Mouse (Mus musculus): Measurements from ENCODE around the gene A4gnt. TPM values are rescaled to one million over a fixed set of nuclear protein-coding genes. Genes with fewer than 3 reads are reported as not detected.

The A4gnt gene
- polyA plus RNA-seq, 1 experiment: not detected

- Histone ChIP-seq H3K36me3 (ENCODE audit: control insufficient read depth, insufficient read depth) (no peaks in the 10 kb centered on the region), H3K4me2 (ENCODE audit: low read depth) (no peak overlapping the region), H3K27me3 (ENCODE audit: control insufficient read depth, insufficient read depth, insufficient read length) (peaks cover 4% of the 10 kb centered on the region), H3K4me3 (no peak overlapping the region), H3K79me2 (ENCODE audit: control insufficient read depth, insufficient read depth) (no peaks in the 10 kb centered on the region), H3ac (ENCODE audit: control insufficient read depth, insufficient read length) (no peak overlapping the region)
- TF ChIP-seq POLR2A (IDR thresholded peaks at IDR 0.05; ENCODE audit: insufficient read length, low read depth) (no peak), REST (IDR thresholded peaks at IDR 0.05; ENCODE audit: insufficient read depth, insufficient read length) (no peak), POLR2AphosphoS2 (IDR thresholded peaks at IDR 0.05; ENCODE audit: insufficient read length, low read depth) (no peak), SRF (IDR thresholded peaks at IDR 0.05; ENCODE audit: control insufficient read depth, insufficient read length, low read depth) (no peak), MYOG (IDR thresholded peaks at IDR 0.05; ENCODE audit: control insufficient read depth in 1 of 3, insufficient read depth in 1 of 3, insufficient read length in 2 of 3, low read depth in 2 of 3) (no peak), E2F4 (IDR thresholded peaks at IDR 0.05; ENCODE audit: insufficient read depth) (no peak), TCF3 (IDR thresholded peaks at IDR 0.05; ENCODE audit: insufficient read length, low read depth) (no peak), MAX (IDR thresholded peaks at IDR 0.05; ENCODE audit: low read depth) (no peak), MYOD1 (IDR thresholded peaks at IDR 0.05; ENCODE audit: control insufficient read depth in 1 of 3, insufficient read length in 2 of 3, low read depth in 2 of 3) (no peak), USF1 (IDR thresholded peaks at IDR 0.05; ENCODE audit: low read depth) (no peak), CEBPB (IDR thresholded peaks at IDR 0.05; ENCODE audit: insufficient read depth, poor library complexity, severe bottlenecking) (no peak), TCF12 (IDR thresholded peaks at IDR 0.05; ENCODE audit: insufficient read depth, poor library complexity, severe bottlenecking) (no peak)
Measured at GRCm38 (mm10) chr9:99603566-99603965, 8.7 kb upstream of the A4gnt start.

- Histone ChIP-seq H3K4me2 (ENCODE audit: low read depth) (no peak overlapping the region), H3ac (ENCODE audit: control insufficient read depth, insufficient read length) (no peak overlapping the region), H3K36me3 (ENCODE audit: control insufficient read depth, insufficient read depth) (no peaks in the 10 kb centered on the region), H3K4me3 (no peak overlapping the region), H3K79me2 (ENCODE audit: control insufficient read depth, insufficient read depth) (no peaks in the 10 kb centered on the region), H3K27me3 (ENCODE audit: control insufficient read depth, insufficient read depth, insufficient read length) (no peaks in the 10 kb centered on the region)
- TF ChIP-seq POLR2AphosphoS2 (IDR thresholded peaks at IDR 0.05; ENCODE audit: insufficient read length, low read depth): no peak
- no peak for TF ChIP-seq MAX (IDR thresholded peaks at IDR 0.05; ENCODE audit: low read depth)
- TF ChIP-seq MYOG (IDR thresholded peaks at IDR 0.05; ENCODE audit: control insufficient read depth in 1 of 3, insufficient read depth in 1 of 3, insufficient read length in 2 of 3, low read depth in 2 of 3): no peak
- no peak for TF ChIP-seq TCF12 (IDR thresholded peaks at IDR 0.05; ENCODE audit: insufficient read depth, poor library complexity, severe bottlenecking)
- no peak for TF ChIP-seq TCF3 (IDR thresholded peaks at IDR 0.05; ENCODE audit: insufficient read length, low read depth)
- no peak for TF ChIP-seq POLR2A (IDR thresholded peaks at IDR 0.05; ENCODE audit: insufficient read length, low read depth)
- no peak for TF ChIP-seq SRF (IDR thresholded peaks at IDR 0.05; ENCODE audit: control insufficient read depth, insufficient read length, low read depth)
- TF ChIP-seq USF1 (IDR thresholded peaks at IDR 0.05; ENCODE audit: low read depth): no peak
- TF ChIP-seq MYOD1 (IDR thresholded peaks at IDR 0.05; ENCODE audit: control insufficient read depth in 1 of 3, insufficient read length in 2 of 3, low read depth in 2 of 3): no peak
- no peak for TF ChIP-seq REST (IDR thresholded peaks at IDR 0.05; ENCODE audit: insufficient read depth, insufficient read length)
- TF ChIP-seq E2F4 (IDR thresholded peaks at IDR 0.05; ENCODE audit: insufficient read depth): no peak
- no peak for TF ChIP-seq CEBPB (IDR thresholded peaks at IDR 0.05; ENCODE audit: insufficient read depth, poor library complexity, severe bottlenecking)
Measured at GRCm38 (mm10) chr9:99619688-99620087, 7.4 kb downstream of the A4gnt start.

- no peak overlapping the region for H3K4me3 ChIP-seq
- no peak overlapping the region for H3ac ChIP-seq (ENCODE audit: control insufficient read depth, insufficient read length)
- no peaks in the 10 kb centered on the region for H3K36me3 ChIP-seq (ENCODE audit: control insufficient read depth, insufficient read depth)
- no peak overlapping the region for H3K4me2 ChIP-seq (ENCODE audit: low read depth)
- no peaks in the 10 kb centered on the region for H3K79me2 ChIP-seq (ENCODE audit: control insufficient read depth, insufficient read depth)
- TF ChIP-seq SRF (IDR thresholded peaks at IDR 0.05; ENCODE audit: control insufficient read depth, insufficient read length, low read depth) (no peak), MYOD1 (IDR thresholded peaks at IDR 0.05; ENCODE audit: control insufficient read depth in 1 of 3, insufficient read length in 2 of 3, low read depth in 2 of 3) (no peak), MAX (IDR thresholded peaks at IDR 0.05; ENCODE audit: low read depth) (no peak), MYOG (IDR thresholded peaks at IDR 0.05; ENCODE audit: control insufficient read depth in 1 of 3, insufficient read depth in 1 of 3, insufficient read length in 2 of 3, low read depth in 2 of 3) (no peak), E2F4 (IDR thresholded peaks at IDR 0.05; ENCODE audit: insufficient read depth) (no peak), POLR2AphosphoS2 (IDR thresholded peaks at IDR 0.05; ENCODE audit: insufficient read length, low read depth) (no peak), USF1 (IDR thresholded peaks at IDR 0.05; ENCODE audit: low read depth) (no peak), CEBPB (IDR thresholded peaks at IDR 0.05; ENCODE audit: insufficient read depth, poor library complexity, severe bottlenecking) (no peak), REST (IDR thresholded peaks at IDR 0.05; ENCODE audit: insufficient read depth, insufficient read length) (no peak), TCF3 (IDR thresholded peaks at IDR 0.05; ENCODE audit: insufficient read length, low read depth) (no peak), TCF12 (IDR thresholded peaks at IDR 0.05; ENCODE audit: insufficient read depth, poor library complexity, severe bottlenecking) (no peak), POLR2A (IDR thresholded peaks at IDR 0.05; ENCODE audit: insufficient read length, low read depth) (no peak)
- H3K27me3 ChIP-seq (ENCODE audit: control insufficient read depth, insufficient read depth, insufficient read length): no peaks in the 10 kb centered on the region
Measured at GRCm38 (mm10) chr9:99620196-99620595, 7.9 kb downstream of the A4gnt start.

- H3K36me3 ChIP-seq (ENCODE audit: control insufficient read depth, insufficient read depth): no peaks in the 10 kb centered on the region
- H3K4me3 ChIP-seq: no peak overlapping the region
- H3K4me2 ChIP-seq (ENCODE audit: low read depth): no peak overlapping the region
- no peak overlapping the region for H3ac ChIP-seq (ENCODE audit: control insufficient read depth, insufficient read length)
- no peak for TF ChIP-seq REST (IDR thresholded peaks at IDR 0.05; ENCODE audit: insufficient read depth, insufficient read length)
- TF ChIP-seq TCF3 (IDR thresholded peaks at IDR 0.05; ENCODE audit: insufficient read length, low read depth): no peak
- TF ChIP-seq POLR2AphosphoS2 (IDR thresholded peaks at IDR 0.05; ENCODE audit: insufficient read length, low read depth): no peak
- no peak for TF ChIP-seq MYOD1 (IDR thresholded peaks at IDR 0.05; ENCODE audit: control insufficient read depth in 1 of 3, insufficient read length in 2 of 3, low read depth in 2 of 3)
- no peak for TF ChIP-seq CEBPB (IDR thresholded peaks at IDR 0.05; ENCODE audit: insufficient read depth, poor library complexity, severe bottlenecking)
- no peak for TF ChIP-seq TCF12 (IDR thresholded peaks at IDR 0.05; ENCODE audit: insufficient read depth, poor library complexity, severe bottlenecking)
- no peak for TF ChIP-seq USF1 (IDR thresholded peaks at IDR 0.05; ENCODE audit: low read depth)
- no peak for TF ChIP-seq MYOG (IDR thresholded peaks at IDR 0.05; ENCODE audit: control insufficient read depth in 1 of 3, insufficient read depth in 1 of 3, insufficient read length in 2 of 3, low read depth in 2 of 3)
- TF ChIP-seq POLR2A (IDR thresholded peaks at IDR 0.05; ENCODE audit: insufficient read length, low read depth): no peak
- no peak for TF ChIP-seq MAX (IDR thresholded peaks at IDR 0.05; ENCODE audit: low read depth)
- no peak for TF ChIP-seq SRF (IDR thresholded peaks at IDR 0.05; ENCODE audit: control insufficient read depth, insufficient read length, low read depth)
- no peak for TF ChIP-seq E2F4 (IDR thresholded peaks at IDR 0.05; ENCODE audit: insufficient read depth)
- no peaks in the 10 kb centered on the region for H3K79me2 ChIP-seq (ENCODE audit: control insufficient read depth, insufficient read depth)
- H3K27me3 ChIP-seq (ENCODE audit: control insufficient read depth, insufficient read depth, insufficient read length): no peaks in the 10 kb centered on the region
Measured at GRCm38 (mm10) chr9:99622034-99622433, 9.7 kb downstream of the A4gnt start.
